Mouse (Mus musculus) T-cell, adult 2 months (primary cell): Measurements from ENCODE around the gene Jph2.
A peak's percentile ranks its signal among the peaks of the same experiment; 100 is the strongest.

Source experiments
- DNase-seq: peaks from one replicate; pipeline ENCODE4 v3.0.0; 2022; ENCODE audit warnings: low spot score

Gene Jph2

DNA sequence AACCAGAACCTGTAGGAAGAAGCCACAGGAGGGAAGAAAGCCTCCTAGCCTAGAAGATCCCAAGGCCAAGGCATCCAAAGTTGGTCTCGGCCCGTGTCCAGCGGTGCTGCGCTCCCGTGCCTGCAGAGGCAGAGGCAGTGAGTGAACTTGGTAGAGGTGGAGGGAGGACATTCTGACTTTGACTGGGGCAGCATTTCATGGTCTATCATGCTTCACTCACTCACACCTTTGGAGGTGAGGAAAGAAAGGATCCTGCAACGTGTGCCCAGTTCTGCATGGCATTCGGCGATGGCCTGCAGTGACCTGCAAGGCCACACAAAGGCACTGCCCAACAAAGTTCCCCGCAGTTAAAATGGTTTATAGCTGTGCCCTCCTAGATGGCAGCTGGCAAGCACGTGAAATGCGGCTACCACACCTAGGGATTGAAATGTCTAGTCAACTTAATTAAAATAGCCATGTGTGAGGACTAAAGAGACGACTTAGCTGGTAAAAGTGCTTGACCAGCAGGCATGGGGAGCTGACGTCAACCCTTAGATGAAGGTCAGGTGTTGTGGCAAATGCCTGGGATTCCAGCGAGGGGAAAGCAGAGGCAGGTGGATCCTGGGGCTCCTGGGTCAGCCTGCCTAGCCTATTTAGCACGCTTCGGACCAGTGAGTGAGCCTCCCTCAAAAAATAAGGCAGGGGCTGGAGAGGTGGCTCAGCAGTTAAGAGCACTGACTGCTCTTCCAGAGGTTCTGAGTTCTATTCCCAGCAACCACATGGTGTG is 36.8 kb downstream of the Jph2 start:
- no peak for DNase-seq

DNA sequence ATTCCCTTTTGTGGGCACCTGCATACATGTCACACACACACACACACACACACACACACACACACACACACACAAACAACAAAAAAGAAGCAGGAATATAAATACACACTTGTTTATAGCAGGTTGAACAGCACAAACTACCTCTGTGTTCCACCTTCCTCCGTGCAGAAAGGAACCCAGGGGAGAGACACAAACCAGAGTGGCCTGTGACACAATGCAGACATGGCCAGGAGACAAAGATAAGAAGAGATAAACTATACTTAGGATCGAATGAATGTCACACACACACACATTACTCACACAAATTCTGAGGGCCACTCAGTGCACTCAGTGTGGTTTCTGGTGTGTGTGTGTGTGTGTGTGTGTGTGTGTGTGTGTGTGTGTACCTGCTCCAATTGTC is 38.5 kb downstream of the Jph2 start:
- no peak for DNase-seq

DNA sequence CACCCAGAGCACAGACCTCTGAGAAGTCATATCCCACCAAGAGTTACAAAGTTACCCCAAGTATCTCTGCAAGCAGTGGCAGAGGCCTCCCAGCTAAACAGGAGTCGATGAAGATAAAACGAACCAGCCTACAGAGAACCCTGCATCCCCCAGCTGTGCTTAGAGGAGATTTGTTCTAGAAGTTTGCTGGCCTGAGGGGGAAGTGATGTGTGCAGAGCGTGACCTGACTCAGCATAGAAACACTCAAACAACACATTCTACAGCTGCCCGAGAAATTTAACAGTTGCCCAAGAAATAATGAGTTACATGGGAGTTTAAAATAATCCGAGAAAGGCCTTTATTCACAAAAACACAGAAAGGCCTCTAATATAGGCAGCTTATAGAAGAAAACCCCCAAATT is 39.1 kb downstream of the Jph2 start:
- no peak for DNase-seq

DNA sequence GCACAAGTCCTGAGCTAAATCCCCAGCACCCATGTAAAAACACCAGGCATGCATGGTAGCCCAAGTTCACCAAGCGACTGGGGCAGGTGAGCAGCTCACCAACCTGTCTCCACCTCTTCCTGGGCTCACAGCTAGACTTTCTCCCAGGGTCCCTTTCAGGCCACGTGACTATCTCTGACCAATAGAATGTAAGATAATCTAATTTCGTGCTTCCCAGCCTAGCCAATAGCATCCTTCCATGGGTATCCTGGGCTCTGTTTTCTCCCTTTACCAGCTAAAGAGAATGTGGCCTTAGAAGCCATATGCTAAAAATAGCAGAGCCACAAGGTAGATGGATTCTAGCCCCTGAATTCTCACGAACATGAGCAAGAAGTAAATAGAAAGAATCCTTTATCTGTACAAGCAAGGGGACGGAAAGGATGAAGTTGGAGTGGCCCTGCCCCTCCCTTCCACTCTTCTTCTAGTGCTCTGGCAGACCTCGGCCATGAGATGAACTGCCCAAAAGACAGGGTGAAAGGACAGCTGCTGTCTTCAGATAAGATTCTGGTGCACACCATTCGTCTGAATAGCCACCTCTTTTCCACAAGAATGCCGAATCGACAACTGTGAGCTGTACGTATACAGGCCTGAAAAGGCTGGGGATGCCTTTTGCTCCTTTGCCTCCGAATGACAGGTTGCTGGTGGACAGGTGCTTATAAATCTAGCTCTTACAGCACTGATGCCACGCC is 41.5 kb downstream of the Jph2 start:
- no peak for DNase-seq

DNA sequence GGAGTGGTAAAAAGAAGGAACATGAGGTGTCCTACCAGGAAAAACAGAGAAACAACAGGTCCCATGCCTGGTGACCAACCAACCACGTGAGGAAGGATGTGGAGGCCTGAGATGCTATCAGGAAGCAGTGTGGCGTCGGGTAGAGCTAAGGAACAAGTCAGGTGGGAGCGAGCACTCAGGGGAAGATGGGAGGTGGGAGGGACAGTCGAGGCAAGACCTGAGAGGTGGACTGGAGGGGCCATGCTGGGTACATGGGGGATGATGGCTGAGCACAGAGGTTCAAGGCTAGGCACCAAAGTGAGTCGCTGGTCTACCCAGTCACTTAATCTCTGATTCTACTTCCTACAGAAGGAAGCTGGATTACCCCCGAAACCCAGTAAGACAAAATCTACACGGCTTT is 42.1 kb downstream of the Jph2 start:
- no peak for DNase-seq

DNA sequence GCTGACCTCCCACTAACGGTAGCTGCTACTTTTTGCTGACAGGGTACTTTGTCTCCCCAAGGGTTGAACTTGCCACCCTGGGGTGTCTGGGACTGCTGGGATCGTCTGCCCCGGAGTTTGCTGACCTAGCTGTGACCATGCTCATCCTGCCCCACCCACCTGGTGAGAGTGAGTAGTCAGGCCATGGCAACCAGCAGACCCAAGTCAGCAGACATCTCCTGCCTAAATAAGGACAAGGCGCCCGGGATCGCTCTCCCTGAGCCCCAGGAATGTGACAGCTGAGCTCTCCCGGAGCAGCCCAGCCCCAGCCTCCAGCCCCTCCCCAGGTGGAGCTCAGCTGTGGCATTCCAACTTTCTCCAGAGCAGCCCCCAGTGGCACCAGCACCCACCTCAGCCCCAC is 44.1 kb downstream of the Jph2 start:
- DNase-seq = no peak

DNA sequence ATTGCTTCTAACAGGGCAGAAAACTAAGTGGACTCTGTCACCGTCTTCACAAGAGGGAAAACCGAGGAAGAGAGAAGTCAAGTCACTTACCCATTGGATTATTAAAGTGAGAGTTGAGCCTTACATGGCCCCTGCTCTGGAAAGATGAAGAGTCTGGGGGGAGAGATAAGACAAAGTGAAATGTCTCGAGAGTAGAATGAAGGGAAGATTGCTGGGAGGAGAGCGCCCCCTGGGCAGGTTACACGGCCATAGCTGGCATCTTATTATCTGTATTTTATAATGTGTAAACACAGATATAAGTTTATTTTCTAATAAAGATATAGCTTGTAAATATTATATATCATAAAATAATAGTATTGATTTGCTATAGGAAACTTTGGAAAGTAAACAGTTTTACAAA is 47.4 kb downstream of the Jph2 start:
- no peak for DNase-seq

DNA sequence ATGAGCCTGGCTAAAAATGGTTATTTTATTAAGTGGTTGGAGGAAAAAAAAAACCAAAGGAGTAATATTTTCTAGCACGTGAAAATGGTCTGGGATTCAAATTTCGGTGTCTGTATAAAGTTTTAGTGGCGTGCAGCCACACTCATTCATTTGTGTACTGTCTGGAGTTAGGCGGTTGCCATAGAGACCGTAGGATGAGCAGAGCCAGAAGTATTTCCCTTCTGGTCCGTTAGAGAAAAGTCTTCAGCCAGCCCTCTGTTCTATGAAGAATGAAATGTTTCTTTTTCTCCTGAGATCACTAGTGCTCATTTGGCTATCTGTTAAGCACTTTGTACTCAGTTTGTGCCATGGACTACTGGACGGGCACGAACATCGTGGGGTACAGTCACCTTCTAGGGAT is 48.4 kb downstream of the Jph2 start:
- DNase-seq = no peak

DNA sequence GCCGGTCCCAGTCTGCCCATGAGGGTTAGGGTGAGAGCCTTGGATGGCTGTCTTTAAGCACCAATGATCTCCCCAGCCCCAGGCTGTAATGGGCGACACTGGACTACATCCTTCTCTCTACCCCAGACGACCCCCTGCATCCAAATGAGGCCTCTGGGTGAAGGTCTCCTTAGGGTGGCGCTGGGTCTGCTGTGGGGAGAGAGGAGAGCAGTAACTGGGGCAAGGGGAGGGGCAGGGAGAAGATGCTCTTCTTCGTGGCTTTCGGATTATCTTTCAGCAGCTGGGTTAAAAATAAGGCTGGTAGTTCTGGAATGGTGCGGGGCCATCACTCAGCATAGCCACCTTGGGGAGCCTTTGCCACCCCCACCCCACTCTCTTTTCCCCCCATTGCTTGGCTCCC is 49.1 kb downstream of the Jph2 start:
- DNase-seq = no peak

DNA sequence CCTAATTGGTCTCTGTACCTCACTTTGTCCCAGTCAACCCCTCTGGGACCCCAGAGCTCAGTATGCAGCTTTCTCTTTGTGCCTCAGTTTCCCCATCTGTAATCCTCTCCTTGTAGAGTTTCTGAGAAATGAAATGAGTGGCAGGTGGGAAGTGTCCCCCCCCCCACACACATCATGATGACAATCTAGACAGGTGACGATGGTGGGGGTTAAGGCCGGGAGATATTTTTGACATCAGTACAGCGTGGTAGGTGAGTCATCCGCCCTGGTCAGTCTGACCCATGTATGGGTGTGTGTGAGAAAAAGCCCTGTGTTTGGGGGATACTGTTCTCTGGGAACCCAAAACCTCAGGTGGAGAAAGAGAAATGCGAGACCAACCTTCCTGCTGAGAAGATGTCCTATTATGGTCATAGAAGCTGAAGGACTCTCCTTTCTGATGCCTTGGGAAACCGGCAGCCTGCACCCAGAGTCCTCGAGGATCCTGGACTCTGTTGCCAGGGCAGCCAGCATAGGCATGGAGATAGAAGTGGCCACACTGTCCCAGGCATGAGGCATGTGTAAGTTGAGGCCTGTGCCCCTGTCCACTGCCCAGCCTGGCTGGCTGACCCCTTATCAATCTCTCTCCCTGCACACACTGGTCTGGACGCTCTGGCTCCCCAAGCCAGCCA is 50.1 kb downstream of the Jph2 start:
- no peak for DNase-seq

DNA sequence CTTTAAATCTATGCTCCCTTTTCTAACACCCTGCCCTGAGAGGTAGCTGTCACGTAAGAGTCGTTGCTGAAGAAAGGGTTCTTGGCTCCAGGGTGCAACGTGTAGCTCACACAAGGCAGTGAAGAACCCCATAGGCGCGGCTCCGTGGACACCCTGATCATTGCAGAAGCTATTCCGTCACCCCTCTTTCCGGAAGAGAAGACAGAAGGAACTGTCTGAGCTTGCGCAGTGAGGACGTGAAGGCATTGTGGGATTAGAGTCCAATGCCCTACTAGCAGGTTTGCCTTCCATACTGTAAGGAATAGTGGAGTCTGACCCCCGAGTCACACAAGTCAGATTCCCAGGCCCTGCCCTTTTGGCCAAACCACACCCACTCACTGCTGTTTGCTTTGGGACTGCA is 51.3 kb downstream of the Jph2 start:
- no peak for DNase-seq

DNA sequence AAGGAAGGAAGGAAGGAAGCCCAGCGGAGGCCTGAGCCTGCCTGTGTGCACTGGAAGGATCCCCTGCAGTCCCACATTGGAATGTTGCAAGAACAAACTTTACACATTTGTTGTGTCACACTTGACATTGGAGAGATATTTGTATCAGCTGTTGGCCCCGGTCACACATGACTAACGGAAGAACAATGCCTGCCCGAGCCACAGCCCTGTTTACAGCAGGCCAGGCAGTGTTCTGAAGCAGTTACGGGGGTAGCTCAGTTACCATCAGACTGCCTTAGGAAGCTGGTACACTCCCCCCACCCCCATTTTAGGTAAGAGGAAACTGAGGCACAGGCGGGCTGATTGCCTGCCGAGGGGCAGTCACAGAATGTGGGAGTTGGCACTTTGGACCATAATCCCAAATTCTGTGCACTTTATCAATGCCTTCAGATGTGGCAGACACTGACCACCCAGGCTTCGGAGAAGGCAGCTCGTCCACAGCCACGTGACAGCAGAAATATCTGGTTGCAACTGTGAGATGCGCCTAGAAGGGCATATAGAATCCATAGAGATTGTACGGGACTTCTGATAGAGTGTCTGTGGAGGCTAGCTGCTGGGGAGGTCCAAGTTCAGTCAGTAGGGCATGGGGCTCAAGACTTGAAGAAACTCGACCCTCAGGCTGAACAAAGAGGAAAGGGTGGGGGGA is 52.7 kb downstream of the Jph2 start:
- DNase-seq = no peak

DNA sequence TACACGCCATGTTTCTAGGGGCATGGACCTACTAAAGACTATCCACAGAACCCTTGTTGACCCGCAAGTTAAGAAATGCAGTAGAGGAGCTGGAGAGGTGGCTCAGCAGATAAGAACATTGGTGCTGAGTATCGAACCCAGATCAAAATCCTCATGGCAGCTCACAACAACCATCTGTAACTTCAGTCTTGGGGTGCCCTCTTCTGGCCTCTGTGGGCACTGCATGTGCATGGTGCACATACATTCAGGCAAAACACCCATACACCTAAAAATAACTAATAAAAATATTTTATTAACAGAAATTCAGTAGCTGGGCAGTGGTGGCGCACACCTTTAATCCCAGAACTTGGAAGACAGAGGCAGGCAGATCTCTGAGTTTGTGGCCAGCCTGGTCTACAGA is 54.1 kb downstream of the Jph2 start:
- peak; percentile 14 for DNase-seq

DNA sequence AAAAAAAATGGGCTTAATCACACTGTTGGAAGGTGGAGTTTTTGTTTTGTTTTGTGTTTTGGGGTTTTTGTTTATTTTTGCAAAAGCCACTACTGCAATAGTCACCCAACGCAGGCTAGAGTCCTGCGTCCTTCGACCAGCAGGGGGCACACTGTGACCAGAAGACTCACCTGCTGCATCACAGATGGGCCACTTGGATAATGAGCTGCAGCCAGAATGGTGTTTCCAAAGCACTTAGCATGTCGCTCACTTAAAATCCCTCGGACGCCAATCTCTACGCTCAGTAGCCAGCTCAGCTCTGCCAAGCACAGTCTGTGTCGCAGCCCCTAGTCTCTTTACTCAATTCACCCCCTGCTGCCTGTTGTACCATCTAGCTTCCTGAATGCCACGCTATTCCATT is 57.5 kb downstream of the Jph2 start:
- no peak for DNase-seq

DNA sequence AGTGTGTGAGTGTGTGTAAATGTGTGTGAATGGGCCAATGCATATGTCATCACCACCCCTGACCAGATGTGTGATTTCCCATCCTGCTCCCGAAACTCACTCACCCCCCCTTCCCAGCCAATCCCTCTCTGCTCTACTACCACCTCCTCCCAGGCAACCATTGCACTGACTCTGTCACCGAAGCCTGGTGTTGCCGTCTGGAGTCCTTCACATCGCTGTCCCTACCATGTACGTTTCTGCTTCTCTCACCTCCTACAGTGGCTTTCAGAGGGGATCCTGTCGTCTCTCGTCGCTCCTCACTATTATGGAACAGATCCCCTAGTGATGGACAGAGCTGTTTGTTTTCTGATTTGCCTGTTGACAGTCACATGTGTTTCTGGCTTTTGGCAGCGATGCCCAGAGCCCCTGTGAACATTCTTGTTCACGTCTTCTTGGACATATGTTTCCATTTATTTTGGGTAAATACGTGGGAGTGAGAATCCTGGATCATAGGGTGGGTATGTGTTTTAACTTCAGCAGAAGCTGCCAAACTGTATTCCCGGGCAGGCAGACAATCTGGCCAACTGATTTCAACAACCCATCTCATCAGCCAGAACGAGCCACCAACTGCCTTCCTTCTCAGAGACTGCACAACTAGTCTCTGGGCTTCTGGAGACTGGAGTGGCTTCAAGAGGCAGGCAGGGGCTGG is 65.3 kb downstream of the Jph2 start:
- no peak for DNase-seq

DNA sequence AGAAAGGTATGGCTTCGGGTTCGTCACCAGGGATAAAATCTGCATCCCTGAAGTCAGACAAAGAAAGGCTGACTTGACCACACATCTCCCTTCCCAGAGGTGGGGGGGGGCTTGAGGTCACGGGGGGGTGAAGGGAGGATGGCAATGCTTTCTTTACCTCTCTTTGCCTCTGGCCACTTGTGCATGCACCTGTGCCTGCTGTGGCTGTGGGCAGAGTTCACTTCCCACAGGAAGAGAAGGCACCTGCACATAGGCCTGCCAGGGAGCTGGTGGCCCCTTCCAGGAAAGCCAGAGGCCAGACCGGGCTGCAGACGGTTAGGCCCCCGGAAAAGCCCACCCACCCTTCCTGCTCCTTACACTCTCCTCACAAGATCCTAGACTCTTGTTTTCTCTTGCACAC is 66.4 kb downstream of the Jph2 start:
- DNase-seq = no peak

DNA sequence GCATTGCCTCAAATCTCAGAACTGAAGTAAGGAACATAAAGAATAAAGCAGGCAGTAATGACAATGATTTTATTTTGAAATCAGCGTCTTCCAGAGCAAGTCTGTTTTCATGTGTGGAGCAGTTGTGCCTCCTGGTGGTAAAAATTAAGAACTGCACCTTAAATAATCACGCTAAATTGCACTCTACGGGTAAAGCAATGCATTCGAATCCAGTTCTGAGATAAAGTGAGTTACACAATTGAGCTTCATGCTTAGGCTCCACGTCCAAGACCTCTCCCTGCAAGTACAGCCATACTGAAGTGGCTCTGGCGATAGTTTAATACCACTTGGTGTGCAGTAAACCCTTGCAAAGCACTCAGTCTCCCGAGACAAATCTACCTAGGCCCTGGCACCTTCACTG is 67.1 kb downstream of the Jph2 start:
- DNase-seq = peak; percentile 40

DNA sequence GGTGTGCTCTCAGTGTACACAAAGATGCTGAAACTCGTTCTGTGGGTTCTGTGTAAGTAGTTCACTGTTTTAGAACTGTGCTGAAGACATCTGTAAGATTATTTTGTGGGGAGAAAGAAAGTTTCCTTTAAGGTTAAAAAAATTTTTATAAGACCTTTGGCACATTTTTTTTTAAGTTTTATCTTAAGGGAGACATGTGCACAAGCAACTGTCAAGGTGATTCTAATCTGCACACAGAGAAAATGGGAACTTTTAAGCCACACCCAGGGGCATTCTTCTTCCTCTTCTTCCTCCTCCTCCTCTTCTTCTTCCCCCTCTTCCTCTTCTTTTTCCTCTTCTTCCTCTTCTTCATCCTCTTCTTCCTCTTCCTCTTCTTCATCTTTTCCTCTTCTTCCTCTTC is 74.6 kb downstream of the Jph2 start:
- no peak for DNase-seq

DNA sequence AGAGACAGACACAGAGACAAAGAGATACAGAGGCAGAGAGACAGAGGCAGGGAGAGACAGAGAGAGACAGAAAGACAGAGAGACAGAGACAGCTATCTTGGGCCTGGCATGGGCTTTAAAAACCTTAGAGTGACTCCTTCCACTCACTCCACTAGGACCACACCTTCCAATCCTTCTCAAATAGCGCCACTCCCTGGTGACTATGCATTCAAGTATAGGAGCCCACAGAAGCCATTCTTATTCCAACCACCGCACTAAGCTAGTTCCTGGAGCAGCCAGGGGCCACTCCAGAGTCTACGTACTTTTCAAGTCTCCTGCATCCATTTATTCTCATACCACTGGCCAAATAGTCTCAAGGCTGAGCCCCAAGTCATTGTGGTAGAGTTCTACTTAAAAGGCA is 79.0 kb downstream of the Jph2 start:
- DNase-seq = no peak

DNA sequence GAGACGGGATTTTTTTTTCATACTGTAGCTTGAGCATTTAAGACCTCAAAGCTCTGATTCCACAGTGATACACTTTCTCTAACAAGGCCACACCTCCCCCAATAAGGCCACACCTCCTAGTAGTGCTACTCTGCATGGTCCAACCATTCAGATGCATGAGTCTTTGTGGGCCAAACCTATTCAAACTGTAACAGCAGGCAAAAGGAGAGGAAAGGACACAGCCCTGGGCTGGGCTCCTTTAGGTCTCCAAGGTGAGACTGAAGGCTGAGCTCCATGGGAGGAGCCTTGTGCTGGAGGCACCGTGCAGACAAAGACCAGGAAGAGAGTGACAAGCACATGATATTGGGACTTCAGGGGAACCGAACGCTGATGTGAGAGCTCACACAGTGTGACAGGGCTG is 80.5 kb downstream of the Jph2 start:
- DNase-seq = no peak

DNA sequence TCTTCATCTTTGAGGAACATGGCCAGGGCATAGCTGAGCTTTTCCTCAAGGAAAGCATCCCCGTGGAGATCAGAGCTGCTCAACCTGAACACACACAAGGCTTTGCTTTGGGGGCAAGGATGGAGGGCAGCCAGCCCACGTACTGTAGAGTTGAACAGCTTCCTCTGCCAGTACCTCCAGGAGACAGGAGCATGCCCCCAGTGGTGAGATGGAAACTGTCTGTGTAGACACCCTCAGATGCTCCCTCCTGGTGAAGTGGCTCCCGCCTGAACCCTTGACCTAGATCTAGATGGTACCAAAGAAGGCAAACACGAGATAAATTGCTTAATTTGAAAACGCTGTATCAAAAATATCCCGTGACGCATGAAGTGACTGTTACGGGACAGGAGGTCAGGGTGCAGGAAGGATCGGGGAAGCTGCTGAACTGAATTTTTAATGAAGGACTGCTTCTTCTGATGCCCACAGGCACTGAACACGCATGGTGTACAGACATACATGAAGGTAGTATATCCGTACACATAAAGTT is 87.6 kb downstream of the Jph2 start:
- no peak for DNase-seq

DNA sequence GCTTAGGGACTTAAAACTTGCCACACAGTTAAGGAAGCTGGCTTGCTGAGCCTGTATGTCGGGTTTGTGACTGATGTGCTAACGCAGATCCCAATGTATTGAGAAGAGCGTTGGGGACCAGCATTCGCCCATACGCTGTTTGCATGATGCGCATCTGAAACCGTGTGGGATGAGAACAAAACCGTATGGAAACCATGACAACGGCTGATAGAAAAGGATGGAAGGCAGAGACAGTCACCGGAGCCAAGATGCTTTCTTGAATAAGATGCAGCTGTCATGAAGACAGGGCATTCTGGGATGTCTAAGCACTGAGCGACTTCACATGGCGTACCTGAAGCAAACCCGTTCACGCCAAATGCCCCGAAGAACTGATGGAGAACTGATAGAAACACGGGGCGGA is 88.4 kb downstream of the Jph2 start:
- DNase-seq = no peak
